Mouse (Mus musculus) adipocyte (in vitro differentiated cells): Measurements from ENCODE around the gene Syngr3.
"Not testable (repeated sequence)": the region's sequence is repeated elsewhere in the genome, so short reads cannot be mapped to it uniquely, and the experiment has no call there.

Experiments
- DNase-seq: peaks from one replicate; pipeline ENCODE4 v3.0.0-alpha.2; 2016; ENCODE audit warnings: low spot score

The Syngr3 gene

DNA sequence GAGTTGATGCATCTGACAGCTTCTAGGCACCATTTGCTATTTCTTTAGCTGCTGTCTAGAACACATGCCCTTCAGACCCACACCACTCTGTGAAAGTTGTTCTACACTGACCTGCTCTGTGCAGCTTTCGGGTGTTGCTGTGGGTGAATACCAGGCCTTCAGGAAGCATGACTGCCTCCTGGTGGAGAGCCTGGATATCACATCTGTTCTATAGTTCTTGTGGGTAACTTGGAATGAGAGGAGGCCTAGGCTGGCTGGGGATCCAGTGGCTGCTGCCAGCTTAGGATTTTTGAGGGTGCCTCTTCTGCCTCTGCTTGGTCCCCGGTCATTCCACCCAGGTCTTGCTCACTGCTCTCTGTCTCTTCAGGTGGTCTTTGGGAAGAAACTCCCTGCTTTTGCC, 13.6 kb downstream of the Syngr3 start:
- DNase-seq = peak; percentile 80

- DNase-seq = no peak
Observed at GRCm38 (mm10) chr17:24674277-24674676, 15.5 kb downstream of the Syngr3 start.

DNA sequence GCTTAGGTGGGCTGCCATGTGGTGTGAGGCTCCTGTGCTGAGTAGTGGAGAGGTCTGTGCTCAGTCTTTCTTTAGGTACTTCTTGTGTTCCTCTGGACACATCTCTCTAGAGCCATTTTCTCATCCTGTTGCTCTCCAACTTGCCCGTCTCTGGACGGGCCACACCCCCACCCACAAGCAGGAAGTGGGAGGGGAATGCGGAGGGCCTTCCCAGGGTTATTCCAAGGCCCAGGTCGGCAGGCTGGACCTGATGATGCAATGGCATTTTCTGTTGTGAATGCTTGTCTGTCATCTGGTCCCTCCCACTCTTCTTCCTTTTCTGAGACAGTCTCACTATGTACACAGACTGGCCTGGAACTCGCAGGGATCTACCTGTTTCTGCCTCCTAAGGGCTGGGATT, 17.6 kb downstream of the Syngr3 start:
- peak; percentile 70 for DNase-seq

GRCm38 (mm10) chr17:24671346-24671745, 18.4 kb downstream of the Syngr3 start:
- DNase-seq = no peak

GRCm38 (mm10) chr17:24670246-24670844, 19.4 kb downstream of the Syngr3 start:
- DNase-seq = peak; percentile 68

DNA sequence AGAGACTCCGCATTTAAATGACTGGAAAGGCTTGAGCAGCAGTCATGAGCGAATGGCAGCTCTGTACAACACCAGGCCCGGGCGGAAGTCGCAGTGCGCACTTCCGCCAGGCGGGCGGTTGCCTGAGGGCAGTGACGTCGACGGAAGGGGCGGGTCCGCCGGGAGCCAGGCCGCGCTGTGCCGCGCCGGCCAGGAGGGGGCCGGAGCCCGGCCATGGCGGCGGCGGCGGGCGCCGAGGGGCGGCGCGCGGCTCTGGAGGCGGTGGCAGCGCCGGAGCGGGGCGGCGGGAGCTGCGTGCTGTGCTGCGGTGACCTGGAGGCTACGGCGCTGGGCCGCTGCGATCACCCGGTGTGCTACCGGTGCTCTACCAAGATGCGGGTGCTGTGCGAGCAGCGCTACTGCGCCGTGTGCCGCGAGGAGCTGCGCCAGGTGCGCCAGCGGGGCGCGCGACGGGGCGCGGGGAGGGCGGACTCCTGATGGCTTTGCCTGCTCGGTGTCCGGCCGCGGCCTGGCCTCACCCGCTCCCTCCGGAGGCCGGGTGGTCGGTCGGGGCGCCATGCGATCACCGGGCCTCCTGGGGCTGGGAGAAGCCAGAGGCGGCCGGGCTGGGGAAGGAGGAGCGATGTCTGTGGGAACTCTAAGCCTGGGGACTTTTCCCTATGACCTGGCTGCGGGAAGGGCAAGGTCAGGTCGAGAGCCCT, 20.1 kb downstream of the Syngr3 start, which contains the start of gene Zfp598:
TSS of gene Zfp598 (plus strand) at position 143 of the 701 bp plus-strand sequence.
- peak; percentile 92 for DNase-seq

DNA sequence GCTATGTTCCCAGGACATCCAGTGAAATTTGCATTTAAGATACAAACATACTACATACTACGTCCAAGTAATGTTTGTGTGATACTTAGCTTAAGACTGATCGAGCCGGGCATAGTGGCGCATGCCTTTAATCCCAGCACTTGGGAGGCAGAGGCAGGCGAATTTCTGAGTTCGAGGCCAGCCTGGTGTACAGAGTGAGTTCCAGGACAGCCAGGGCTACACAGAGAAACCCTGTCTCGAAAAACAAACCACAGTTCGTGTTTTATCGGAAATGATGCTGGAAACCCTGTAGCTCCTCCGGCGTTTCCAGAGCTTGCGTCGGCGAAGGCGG, 20.6 kb downstream of the Syngr3 start:
- DNase-seq = not testable (repeated sequence)

GRCm38 (mm10) chr17:24667416-24667815, 22.3 kb downstream of the Syngr3 start:
- DNase-seq = peak; percentile 76

DNA sequence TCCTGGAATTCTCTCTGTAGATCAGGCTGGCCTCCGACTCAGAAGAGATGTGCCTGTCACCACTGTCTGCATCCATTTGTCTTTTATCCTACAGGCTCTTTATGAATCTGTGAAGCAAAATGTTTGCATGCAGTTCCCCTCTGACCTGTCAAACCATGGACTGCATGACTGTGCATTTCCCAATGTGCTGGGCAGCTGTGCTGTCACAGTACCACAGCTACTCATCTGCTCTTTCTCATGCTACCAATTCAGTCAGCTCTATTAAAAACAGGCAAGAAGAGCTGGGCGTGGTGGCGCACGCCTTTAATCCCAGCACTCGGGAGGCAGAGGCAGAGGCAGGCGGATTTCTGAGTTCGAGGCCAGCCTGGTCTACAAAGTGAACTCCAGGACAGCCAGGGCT, 22.7 kb downstream of the Syngr3 start:
- DNase-seq = not testable (repeated sequence)

- no peak for DNase-seq
Observed at GRCm38 (mm10) chr17:24658017-24658758, 31.6 kb downstream of the Syngr3 start, which contains the start of gene Npw. TSS of gene Npw (minus strand) at chr17:24658457.

DNA sequence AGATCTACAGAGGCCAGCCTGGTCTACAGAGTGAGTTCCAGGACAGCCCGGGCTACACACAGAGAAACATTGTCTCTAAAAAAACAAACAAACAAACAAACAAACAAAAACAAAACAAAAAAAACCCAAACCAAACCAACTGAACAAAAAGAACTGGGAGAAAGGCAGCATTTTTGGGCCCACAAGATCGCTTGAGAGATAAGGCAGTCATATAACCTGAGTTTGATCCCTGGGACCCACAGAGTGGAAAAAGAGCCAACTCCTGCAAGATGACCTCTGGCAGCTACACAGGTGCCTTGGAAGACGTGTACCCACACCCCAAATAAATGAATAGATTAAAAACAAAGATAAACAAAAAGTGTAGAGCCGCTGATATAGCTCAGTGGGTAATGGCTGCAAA, 34.8 kb downstream of the Syngr3 start:
- DNase-seq = no peak

GRCm38 (mm10) chr17:24653967-24654710, 35.6 kb downstream of the Syngr3 start:
- DNase-seq = peak; percentile 51

- DNase-seq = no peak
Observed at GRCm38 (mm10) chr17:24651835-24652234, 37.9 kb downstream of the Syngr3 start.

- DNase-seq = no peak
Observed at GRCm38 (mm10) chr17:24650766-24651165, 39.0 kb downstream of the Syngr3 start.

GRCm38 (mm10) chr17:24650070-24650616, 39.6 kb downstream of the Syngr3 start, which contains the start of gene Slc9a3r2:
TSS of gene Slc9a3r2 (minus strand) at chr17:24650327.
- no peak for DNase-seq

DNA sequence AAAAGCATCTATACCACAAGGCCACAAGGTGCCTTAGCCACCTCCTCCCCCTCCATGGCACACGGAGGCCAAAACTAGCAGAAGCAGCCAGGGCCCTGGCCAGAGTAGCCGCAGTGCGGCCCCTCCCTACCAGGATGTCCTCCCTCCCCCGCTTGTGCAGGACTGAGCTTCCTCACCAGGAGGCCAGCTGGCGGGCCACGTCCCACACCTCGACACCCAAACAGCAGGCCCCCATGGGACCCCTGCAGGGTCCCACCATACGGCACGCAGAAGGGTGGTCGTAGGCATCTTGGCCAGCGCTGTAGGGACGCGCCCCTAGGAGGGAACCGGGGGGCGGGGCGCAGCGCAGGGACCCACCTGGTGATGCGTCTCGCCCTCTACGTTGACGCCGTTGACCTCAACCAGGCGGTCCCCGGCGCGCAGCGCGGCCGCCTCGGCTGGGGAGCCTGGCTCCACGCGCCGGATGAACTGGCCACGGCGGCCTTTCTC, 40.1 kb downstream of the Syngr3 start:
- DNase-seq = no peak

- no peak for DNase-seq
Observed at GRCm38 (mm10) chr17:24648731-24649377, 40.9 kb downstream of the Syngr3 start.

DNA sequence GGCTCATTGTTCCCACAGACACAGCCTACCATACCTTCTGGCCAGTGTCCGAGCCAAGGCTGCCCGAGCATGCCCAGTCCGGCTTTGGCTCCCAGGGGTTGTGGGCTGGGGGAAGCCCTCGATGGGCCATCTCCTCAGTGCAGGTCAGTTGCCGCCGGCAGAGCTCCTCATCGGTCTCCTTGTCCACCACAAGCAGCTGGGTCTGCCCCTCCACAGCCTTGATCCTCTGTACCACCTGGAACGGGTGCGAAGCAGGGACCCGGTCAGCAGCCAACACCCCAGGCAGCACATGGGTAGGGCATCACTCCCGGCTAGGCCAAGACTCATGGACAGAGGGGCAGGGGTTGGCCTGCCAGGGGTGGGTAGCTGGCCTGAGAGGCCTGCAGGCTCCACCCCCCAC, 42.3 kb downstream of the Syngr3 start:
- DNase-seq = no peak

- no peak for DNase-seq
Observed at GRCm38 (mm10) chr17:24646381-24646780, 43.4 kb downstream of the Syngr3 start.

GRCm38 (mm10) chr17:24645916-24646315, 43.8 kb downstream of the Syngr3 start:
- no peak for DNase-seq
